Mouse (Mus musculus): ENCODE measurements around the gene Il17c.
A peak's percentile ranks its signal among the peaks of the same experiment; 100 is the strongest.

Gene Il17c

GRCm38 (mm10) chr8:122421376-122422070 lies at the start of gene Il17c:
Gene Il17c (plus strand): TSS chr8:122422020.
- no peak for DNase-seq (ENCODE audit: low read depth)

GRCm38 (mm10) chr8:122375320-122375719 lies 46.5 kb upstream of the Il17c start:
- no peak for DNase-seq (ENCODE audit: low read depth)

GRCm38 (mm10) chr8:122375751-122376364 lies 46.0 kb upstream of the Il17c start:
- no peak for DNase-seq (ENCODE audit: low read depth)

GRCm38 (mm10) chr8:122376365-122377231 lies 45.2 kb upstream of the Il17c start, which contains the start of gene Zc3h18:
Gene Zc3h18 (plus strand): TSS chr8:122376609.
- DNase-seq (ENCODE audit: low read depth), result peak; percentile 97

GRCm38 (mm10) chr8:122383039-122383438 lies 38.8 kb upstream of the Il17c start:
- no peak for DNase-seq (ENCODE audit: low read depth)

GRCm38 (mm10) chr8:122389357-122389756 lies 32.5 kb upstream of the Il17c start:
- DNase-seq (ENCODE audit: low read depth), result no peak

GRCm38 (mm10) chr8:122390758-122391157 lies 31.1 kb upstream of the Il17c start:
- DNase-seq (ENCODE audit: low read depth), result no peak

GRCm38 (mm10) chr8:122393717-122394116 lies 28.1 kb upstream of the Il17c start:
- DNase-seq (ENCODE audit: low read depth), result no peak

- no peak for DNase-seq (ENCODE audit: low read depth)
Measured at GRCm38 (mm10) chr8:122395291-122395690, 26.5 kb upstream of the Il17c start.

- DNase-seq (ENCODE audit: low read depth), result no peak
Measured at GRCm38 (mm10) chr8:122398186-122398585, 23.6 kb upstream of the Il17c start.

- DNase-seq (ENCODE audit: low read depth), result no peak
Measured at GRCm38 (mm10) chr8:122405146-122405805, 16.5 kb upstream of the Il17c start.

- no peak for DNase-seq (ENCODE audit: low read depth)
Measured at GRCm38 (mm10) chr8:122407678-122408077, 14.1 kb upstream of the Il17c start.

GRCm38 (mm10) chr8:122414311-122414710 lies 7.5 kb upstream of the Il17c start:
- no peak for DNase-seq (ENCODE audit: low read depth)

- no peak for DNase-seq (ENCODE audit: low read depth)
Measured at GRCm38 (mm10) chr8:122415554-122415953, 6.3 kb upstream of the Il17c start.

- DNase-seq (ENCODE audit: low read depth), result no peak
Measured at GRCm38 (mm10) chr8:122419881-122420555, 1.8 kb upstream of the Il17c start.

GRCm38 (mm10) chr8:122423217-122423616 lies 1.4 kb downstream of the Il17c start:
- no peak for DNase-seq (ENCODE audit: low read depth)

- no peak for DNase-seq (ENCODE audit: low read depth)
Measured at GRCm38 (mm10) chr8:122423659-122424058, 1.8 kb downstream of the Il17c start.

GRCm38 (mm10) chr8:122426145-122426544 lies 4.3 kb downstream of the Il17c start:
- DNase-seq (ENCODE audit: low read depth), result no peak

GRCm38 (mm10) chr8:122427607-122428006 lies 5.8 kb downstream of the Il17c start:
- DNase-seq (ENCODE audit: low read depth), result no peak

GRCm38 (mm10) chr8:122428163-122428562 lies 6.3 kb downstream of the Il17c start:
- no peak for DNase-seq (ENCODE audit: low read depth)

- no peak for DNase-seq (ENCODE audit: low read depth)
Measured at GRCm38 (mm10) chr8:122430058-122430636, 8.3 kb downstream of the Il17c start.

All from c-Kit-positive CD71-positive TER-119-negative erythroid progenitor cells, embryonic 14.5 days (primary cell).